Mouse (Mus musculus) kidney, postnatal 4 days (tissue): Measurements from ENCODE around the gene Triobp.
A peak's percentile ranks its signal among the peaks of the same experiment; 100 is the strongest.

Experiments used
- DNase-seq, 2 experiments: peaks; one replicate each; pipeline ENCODE4 v3.0.0; 2021; ENCODE audit warnings: mixed read lengths in 2 of 2

Triobp gene

GRCm38 (mm10) chr15:78947657-78948056, at the start of gene Triobp:
Gene Triobp (plus strand): TSS chr15:78947724.
- DNase-seq, result peak; percentile 88 to 94

GRCm38 (mm10) chr15:78898507-78899001, 49.0 kb upstream of the Triobp start:
- peak in 1 of 2 experiments; percentile 54 for DNase-seq

DNA sequence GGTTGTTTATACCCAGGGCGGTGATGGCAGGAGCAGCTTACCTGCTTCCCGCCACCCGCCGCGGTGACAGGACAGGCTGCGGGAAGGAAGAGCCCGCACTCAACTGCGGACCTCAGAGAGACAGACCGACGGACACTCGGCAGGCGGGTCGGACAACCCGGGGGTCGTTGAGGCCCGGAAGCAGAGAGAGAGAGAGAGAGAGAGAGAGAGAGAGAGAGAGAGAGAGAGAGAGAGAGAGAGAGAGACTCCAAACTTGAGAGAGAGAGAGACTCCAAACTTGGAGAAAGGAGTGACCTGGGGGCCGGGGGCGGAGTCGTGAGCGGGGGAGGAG, 48.1 kb upstream of the Triobp start, which contains the start of gene Gm49510:
Gene Gm49510, plus strand, starts transcription at position 259 of the 331 bp plus-strand sequence.
- no peak for DNase-seq

GRCm38 (mm10) chr15:78899740-78900584, 47.6 kb upstream of the Triobp start, which contains the start of gene Sh3bp1:
Gene Sh3bp1 (plus strand): TSS chr15:78899768.
- peak; percentile 84 to 90 for DNase-seq

GRCm38 (mm10) chr15:78900585-78901421, 46.7 kb upstream of the Triobp start:
- DNase-seq, result peak; percentile 32 to 56

- no peak for DNase-seq
These were observed 46.1 kb upstream of the Triobp start for GRCm38 (mm10) chr15:78901422-78901789.

DNA sequence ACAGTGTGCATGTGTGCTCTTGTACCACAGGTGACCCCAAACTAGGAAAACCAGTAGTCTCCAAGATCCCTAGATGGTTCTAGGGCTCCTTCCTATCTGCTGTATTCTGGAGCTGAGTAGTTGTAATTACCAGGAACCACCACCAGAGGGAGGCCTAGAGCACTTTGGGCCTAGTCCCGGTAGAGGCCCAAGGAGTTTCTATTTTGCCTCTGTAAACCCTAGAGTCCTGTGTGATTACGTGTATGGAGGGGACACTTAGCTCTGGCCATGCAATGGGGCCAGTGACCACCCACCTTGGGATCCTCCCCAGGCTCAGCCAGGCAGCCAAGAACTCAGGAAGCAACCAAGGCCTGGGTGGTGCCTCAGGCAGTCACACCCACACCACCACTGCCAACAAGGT, 44.3 kb upstream of the Triobp start:
- peak; percentile 87 to 89 for DNase-seq

DNA sequence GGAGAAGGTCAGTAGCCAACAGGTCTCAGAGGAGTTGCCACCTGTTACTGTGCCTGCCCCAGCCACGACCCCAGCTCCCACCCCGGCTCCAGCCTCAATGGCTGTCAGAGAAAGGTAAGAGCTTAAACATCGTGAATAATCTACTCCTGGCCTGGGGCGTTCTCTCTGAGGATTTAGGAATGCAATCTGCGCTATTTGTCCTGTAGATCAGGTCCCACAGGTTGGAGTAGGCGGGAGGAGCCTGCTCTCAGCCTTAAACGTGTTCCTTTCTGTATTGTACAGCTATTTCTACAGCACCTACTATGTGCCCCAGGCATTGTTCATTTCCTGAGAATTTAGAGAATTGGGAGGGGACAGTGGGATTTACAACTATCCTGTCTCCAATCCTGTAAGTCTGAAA, 39.1 kb upstream of the Triobp start:
- DNase-seq, result no peak

GRCm38 (mm10) chr15:78908982-78909381, 38.5 kb upstream of the Triobp start:
- DNase-seq, result no peak

GRCm38 (mm10) chr15:78912040-78912439, 35.5 kb upstream of the Triobp start:
- DNase-seq, result peak; percentile 68 to 76

GRCm38 (mm10) chr15:78913632-78914090, 33.9 kb upstream of the Triobp start, which contains the start of gene Pdxp:
Gene Pdxp (plus strand): TSS chr15:78913919.
- DNase-seq, result peak; percentile 97 to 99

DNA sequence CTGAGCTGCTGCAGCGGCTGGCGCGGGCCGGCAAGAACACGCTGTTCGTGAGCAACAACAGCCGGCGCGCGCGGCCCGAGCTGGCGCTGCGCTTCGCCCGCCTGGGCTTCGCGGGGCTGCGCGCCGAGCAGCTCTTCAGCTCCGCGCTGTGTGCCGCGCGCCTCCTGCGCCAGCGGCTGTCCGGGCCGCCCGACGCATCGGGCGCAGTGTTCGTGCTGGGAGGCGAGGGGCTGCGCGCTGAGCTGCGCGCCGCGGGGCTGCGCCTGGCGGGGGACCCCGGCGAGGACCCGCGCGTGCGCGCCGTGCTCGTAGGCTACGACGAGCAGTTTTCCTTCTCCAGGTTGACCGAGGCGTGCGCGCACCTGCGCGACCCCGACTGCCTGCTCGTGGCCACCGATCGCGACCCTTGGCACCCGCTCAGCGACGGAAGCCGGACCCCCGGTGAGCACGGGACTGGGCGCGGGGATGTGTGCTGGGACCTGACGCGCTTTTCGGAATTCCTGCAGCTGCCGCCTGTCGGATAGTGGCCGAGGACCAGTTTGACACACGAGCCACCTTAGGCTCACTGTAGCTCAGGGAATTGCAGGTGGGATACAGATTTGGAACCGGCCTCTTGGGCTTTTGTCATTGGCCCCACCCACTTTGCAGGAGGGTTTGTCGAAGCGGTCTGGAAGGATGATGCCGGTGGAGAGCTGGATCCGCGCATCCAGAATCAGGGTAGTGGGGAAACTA, 33.3 kb upstream of the Triobp start:
- peak in 1 of 2 experiments; percentile 53 for DNase-seq

DNA sequence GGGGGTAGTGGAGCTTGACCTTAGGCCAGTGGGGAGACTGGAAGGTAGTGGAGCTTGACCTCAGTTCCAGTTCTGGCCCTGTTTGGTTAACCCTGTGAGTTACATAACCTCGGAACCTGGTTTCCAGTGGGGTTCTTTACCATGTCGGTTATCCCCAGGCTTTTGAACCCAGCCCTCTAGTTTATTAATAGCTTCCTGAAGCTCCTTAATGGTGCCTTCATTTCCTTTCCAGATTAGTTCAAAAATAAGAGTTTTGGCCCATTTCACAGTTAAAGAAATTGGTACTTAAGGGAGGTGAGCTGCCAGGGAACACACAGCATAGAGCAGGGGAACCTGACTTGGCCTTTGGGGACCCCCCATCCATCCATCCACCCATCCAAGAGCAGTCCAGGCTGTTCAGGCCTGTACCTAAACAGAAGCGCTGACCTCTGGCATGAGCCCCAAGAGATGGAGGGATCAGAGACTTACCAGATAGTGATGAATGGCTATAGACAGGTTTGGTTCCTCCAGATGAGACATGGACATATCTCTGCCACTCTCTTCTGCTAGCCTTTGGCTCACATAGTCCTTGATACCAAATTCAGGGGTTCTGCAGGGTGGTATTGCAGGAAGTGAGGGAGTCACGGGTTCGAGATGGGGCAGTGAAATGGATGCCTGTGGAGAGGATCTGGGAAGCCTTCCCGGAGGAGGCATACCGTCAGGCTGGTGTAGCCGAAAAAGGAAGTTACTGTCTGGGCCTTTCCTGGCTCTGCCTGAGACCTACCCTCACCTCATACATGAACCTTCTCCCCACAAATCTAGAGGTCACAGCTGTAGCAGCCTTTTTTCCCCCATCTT, 32.5 kb upstream of the Triobp start:
- no peak for DNase-seq

DNA sequence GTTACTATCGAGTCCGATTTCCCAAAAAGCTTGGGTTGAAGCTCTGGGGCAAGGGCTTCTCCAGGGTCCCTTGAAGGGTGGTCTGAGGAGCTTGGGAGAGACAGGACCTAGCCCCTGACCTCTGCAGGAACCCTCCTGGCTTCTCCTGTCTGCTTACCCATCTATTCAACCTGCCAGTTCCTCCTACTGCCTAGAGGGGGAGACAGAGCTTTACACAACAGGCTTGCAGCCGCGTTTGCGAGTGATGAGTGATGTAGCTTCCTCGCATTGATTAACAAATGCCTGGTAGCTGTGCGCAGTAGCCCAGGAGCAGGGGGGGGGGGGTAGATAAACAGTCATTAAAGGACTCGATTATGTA, 31.9 kb upstream of the Triobp start:
- peak; percentile 70 to 83 for DNase-seq

- peak; percentile 40 to 56 for DNase-seq
These were observed 31.3 kb upstream of the Triobp start for GRCm38 (mm10) chr15:78916052-78916826.

DNA sequence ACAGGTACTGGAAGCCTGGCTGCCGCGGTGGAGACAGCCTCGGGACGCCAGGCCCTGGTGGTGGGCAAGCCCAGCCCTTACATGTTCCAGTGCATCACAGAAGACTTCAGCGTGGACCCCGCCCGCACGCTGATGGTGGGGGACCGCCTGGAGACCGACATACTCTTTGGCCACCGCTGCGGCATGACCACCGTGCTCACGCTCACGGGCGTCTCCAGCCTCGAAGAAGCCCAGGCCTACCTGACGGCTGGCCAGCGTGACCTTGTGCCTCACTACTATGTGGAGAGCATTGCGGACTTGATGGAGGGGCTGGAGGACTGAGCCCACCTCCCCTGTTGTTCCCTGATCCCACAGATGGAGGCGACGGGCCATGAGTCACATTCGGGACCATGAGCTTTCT, 29.4 kb upstream of the Triobp start:
- peak; percentile 27 to 30 for DNase-seq

- DNase-seq, result no peak
These were observed 27.6 kb upstream of the Triobp start for GRCm38 (mm10) chr15:78919914-78920313.

DNA sequence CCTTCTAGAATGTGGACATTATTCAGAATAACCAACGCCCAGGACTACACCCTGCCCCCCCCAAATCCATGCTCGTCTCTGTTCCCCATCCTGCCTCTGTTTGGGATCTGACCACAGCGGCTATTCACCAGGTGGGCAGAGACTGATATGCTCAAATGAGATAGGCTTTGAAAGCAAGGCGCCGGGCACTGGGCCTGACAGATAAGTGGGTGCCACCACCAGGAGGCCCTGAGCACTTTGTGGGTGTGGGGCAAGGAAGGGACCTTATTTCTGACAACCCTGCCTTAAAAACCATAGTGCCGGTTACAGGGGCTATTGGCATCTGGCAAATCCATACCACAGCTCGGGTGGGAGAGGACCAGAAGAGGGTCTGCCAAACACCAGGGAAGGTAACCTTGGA, 24.8 kb upstream of the Triobp start:
- no peak for DNase-seq

DNA sequence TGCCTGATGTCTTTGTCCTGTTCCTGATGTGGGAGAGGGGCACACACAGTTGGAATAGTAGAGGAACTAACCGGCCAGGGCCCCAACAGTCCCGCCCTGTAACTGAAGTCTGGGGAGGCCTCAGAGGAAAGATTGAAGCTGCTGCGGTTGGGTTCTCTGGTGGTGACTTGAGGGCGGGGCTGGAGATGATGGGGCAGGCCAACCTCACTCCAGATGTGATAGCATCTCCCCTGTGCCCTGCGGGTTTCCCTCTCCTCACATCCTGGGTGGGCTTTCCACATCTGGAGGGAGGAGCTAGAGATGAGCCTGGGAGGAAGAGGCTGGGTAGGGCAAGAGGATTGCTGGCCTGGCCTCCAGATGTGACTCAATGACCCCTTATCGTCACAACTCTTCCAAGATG, 23.9 kb upstream of the Triobp start:
- DNase-seq, result no peak

GRCm38 (mm10) chr15:78925129-78925528, 22.4 kb upstream of the Triobp start:
- peak; percentile 37 to 48 for DNase-seq
